Mouse (Mus musculus): ENCODE data around the gene Stx6. TPM values are rescaled to one million over a fixed set of nuclear protein-coding genes. Genes with fewer than 3 reads are reported as not detected.
A peak's percentile ranks its signal among the peaks of the same experiment; 100 is the strongest.

The Stx6 gene
- total RNA-seq, 2 experiments from 2014 or later = 47.9 to 65.0 TPM

DNA sequence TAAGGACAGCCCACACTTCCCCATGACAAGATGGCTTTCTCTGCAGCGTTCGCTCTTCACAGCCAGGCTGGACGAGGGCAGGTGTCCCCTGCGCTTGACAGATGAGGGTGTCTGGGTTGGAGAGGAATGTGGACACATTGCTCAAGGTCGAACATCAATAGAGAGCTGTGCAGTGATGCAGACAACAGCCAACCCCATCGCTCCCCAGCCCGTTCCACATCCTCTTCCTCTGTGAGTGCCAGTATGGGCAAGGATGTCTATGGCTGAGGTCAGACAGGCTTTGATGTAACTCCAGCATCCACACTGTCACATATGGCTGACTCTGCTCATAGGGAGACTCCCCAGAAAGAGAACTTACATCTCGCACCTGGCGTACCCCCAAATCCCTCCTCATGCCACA is 74.9 kb downstream of the Stx6 start:
- DNase-seq = peak; percentile 31

DNA sequence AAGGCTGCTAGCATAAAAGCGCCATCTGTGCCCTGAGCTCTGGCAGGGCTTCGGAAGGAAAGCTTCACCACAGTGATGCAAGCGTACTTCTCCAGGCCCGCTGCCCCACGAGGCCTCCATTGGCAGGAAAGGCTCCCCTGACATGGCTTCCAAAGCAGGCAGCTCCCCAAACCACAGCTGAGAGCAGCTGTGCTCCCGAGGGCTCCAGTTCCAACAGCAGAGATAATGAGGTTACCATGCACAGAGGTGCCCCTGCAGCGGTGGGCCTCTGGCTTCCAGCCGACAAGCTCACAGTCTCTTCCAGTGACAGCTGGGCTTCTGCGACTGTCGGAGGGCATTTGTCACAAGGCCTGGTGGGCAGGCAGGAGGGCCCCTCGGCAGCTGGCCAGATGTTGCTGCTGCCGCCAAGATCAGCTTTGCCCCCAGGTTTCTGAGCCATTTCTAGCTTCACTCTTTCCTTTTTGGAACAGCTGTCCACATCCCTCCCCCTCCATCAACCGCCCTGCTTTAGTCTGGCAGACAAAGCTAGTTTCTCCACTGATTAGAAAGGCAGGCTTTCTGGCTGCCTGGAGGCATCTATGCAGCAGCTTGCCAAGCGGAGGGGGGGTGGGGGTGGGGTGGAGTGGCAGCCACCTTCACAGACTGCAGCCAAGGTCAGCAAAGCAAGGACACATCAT is 75.6 kb downstream of the Stx6 start:
- peak; percentile 83 for DNase-seq

DNA sequence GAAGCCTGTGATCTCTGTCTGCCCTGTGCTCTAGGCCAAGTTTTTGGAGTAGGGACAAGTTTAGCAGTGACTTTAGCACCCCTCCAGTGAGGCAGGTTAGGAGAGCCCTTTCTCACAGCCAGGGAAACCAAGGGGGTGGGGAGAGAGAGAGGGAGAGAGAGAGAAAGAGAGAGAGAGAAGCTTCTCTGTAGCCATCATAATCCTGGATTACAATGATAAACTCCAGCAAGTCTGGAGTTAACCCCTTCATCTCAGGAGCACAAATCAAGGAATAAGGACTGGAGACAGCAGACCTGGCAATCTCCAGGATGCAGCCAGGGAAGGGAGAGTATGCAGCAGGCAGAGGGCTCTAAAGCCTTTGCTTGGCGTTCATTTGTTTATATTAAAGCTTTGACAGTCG is 77.1 kb downstream of the Stx6 start:
- DNase-seq = peak; percentile 2

DNA sequence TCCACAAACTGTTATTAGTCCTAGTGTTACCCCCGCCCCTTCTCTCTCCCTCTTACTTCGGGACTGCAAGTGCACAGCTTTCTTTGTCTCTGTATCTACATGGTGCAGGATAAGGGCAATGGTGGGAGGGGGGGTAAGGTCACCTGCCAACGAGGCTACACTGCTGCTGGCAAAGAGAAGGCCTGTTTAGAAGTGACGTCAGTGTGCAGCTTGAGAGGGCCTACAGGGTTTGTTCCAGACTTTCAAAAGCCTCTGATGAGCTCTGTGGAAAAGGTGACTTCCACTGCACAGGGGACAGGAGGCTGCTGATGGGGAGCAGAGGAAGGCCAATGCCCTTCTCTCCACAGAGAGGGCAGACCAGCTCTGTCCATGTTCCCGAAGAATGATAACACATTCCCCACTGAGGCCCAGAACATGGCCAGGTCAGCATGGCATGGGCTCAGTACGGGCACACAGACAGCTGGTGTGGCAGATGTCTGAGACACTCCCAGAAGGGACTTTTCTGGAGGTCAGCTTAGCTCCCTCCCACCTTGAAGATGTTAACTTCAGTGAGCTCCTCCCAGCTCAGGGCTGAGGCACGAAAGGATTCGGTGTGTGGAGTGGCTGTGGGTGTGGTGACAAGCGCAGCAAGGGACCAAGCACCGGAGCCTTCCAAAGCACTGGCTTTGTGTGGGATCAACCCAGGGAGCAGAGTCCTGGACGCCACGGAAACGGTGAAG is 78.0 kb downstream of the Stx6 start:
- DNase-seq = peak; percentile 20

DNA sequence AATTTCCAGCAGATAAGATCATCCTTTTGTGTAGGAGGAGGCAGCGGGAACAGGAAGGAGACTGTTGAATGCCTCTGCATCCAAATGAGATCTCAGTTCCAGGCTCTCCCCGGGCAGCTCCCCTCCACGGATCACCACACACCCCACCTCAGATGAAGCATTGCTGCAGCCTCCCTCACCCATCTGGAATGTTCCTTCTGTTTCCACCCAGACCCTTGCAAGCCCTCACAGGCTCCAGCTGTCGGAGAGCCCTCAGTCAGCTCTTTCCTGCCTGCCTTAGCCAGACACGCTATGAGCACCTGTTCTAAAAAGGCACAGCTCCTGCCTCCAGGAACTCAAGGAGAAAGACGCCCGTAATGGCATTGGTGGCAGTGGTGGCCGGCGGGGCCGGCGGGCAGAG is 78.9 kb downstream of the Stx6 start:
- DNase-seq = no peak

DNA sequence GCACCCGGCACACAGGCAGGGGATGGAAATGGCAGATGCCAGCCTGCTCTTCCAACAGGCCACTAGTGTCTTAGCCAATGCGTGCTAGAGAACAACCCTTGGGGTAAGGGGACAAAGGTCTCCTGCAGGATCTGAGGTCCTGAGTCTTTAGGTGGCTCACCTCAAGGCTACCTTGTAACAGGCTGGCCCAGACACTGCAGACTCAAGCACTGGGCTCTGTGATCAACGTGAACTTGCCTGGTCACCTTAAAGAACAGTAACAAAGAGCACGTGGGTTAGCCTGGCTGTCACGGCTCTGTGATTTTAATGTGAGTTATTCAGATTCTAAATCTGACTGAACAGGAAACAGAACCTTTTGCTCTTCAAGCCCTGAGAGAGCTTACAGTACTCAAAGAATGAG is 79.6 kb downstream of the Stx6 start:
- DNase-seq = no peak

DNA sequence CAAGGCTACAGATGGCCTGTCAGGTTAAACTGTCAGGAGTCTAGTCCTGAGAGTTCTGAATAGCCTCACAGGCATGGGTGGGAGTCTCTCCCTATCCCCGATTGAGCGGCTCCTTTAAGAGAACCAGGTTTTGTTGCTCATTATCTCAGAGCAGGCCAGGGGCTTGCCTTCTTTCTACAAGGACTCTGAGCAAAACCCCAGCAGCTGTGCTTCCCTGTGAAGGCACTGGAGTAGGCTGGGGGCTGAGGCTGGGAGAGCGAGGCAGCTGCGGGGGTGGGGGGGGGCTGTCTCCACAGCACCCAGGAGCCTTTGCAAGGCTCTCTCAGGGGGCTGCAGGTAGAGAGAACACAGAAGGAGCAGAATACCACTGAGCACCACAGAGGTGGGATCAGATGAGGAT is 80.7 kb downstream of the Stx6 start:
- DNase-seq = no peak

DNA sequence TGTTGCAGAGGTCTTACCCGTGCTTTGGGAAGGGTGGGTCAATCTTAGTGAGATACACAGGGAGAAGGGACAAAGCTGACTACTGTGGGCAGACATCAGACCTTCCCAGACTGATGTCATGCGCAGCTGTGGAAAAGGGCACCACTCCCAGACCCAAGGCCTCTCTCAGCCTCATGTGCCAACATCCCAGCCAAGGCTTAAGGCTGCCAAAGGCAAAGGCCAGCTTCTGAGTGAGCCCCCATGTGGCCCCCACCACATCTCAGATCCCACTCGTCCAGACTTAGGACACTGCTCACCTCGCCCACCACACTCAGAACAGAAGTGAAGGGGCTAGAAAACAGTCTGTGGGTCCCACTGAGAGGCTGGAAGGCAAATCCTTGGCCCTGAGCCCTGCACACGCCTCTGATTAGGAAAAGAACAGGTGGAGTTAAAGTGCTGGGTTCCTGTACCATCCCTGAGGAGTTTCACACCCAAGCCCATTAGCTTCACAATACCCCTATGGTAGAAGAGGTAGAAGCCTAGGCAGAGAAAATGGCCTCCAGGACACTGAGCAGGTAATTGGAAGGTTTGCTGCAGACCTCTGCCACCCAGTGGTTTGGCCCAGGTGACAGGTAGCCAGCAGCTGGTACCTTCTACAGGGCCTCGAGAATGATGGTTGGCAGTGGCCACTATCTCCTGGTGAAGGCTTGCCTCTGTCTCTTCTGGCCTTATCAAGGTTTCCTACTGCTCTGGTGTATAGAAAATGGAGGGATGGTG is 81.6 kb downstream of the Stx6 start:
- DNase-seq = peak; percentile 82

DNA sequence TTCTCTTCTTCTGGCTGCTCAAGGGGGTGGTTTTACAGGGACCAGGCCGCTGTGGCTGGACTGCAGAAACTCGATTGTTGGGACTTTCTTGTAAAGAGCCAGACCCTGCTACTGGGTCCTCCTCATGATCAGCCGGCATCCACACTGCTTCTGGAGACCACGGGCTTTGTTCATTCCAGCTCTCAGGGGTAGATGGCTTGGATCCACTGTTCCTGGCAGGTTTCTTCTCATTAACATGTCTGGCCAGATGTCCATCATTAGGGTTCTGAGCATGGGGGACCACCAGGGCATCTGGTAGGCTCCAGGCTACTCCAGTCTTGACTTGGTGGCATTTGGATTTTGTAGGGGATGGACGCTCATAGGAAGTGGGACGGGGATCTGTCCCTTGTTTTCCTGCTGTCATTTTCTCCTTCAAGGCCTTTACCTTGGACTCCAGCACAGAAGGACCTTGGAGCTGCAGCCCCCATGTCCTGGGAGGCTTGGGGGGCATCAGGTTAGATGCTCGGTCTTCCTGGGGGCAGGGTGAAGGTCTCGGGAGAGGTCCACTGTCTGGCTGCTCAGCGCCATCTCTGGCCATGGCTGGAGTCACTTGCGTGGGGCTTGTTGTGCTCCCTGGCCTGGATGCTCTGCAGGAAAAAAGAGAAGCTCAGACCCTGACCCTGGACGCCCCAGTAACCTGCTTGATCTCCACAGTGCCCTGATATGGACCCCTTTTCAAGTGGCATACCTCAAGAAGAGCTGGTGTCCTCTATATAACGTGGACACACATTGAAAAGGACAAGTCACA is 83.4 kb downstream of the Stx6 start:
- DNase-seq = no peak

DNA sequence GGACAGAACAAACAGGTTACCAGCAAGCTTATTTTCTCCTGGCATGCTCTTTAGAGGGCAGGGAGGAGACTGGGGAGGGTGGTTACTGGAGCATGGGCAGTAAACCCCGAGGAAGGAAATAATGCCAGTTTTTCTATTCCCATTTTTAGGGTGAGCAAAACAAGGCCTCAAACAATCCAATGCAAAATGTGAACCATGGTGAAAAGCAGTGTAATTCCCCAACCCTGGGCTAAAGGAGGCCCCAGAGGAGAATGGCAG is 83.9 kb downstream of the Stx6 start:
- no peak for DNase-seq

DNA sequence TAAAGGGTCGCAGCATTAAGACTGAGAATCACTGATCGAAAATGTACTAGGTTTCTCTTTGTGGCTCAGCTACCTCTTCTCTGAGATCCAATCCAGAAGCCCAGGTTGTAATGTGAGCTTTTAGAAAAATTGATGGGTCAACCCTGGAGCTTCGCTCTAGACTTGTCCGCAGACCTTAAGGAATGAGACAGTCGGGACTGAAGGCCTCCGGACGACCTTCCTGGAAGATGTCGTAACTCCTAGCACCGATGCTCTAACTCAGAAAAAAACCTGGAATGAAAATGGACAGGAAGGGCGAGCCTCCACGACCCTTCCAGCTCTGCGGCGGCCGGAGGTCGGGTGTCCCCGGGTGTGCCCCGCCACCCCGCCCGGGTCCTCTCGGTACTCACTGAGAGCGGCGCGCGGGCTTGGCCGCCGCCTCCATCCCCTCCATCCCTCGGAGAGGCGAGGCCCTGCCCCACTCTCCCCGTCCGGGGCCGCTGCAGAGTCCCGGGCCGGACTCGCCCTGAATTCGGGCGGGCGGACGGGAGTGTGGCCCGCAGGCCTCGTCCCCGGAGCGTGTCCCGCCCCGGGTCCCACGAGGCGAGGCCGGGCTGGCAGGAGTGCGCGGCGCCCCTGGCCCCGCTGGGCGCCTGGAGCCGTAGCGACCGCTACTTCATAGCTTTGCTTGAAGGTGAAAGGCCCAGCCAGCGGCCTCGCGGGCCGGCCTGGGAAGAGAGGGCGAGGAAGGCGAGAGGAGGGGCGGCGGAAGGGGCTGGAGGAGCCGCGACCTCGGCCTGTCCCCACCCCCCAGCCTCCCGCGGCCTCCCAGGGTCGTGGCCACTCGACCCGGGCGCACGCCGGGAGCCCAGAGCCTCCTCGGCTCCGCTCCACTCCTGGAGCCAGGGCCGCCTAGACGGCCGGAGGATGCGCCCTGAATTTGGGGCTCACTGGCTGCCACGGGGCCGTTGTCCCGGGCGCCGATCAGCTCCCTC is 85.6 kb downstream of the Stx6 start, which contains the start of gene BC034090:
Gene BC034090 (minus strand): TSS at position 648 of the 974 bp plus-strand sequence.
- DNase-seq = peak; percentile 82

DNA sequence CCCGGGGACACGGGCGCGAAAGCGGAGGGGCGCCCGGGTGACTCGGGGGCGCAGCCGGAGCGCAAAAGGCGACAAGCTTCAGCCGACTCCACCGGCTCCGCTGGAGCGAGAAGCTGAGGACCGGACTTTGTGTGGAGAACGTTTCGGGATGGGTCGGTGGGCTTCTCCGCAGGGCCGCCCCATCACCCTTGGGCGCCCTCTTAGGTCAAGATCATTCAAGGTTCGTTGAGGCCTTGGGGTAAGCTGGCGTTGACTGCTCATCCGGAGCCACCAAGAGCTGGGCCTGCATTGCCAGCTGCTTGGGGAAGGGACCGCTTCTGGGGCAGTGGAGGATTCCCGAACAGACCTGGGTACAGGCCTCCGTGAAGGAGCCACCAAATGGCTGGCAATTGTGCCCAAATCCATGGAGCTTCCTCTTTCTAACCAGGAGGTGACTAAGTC is 86.3 kb downstream of the Stx6 start:
- DNase-seq = peak; percentile 56

DNA sequence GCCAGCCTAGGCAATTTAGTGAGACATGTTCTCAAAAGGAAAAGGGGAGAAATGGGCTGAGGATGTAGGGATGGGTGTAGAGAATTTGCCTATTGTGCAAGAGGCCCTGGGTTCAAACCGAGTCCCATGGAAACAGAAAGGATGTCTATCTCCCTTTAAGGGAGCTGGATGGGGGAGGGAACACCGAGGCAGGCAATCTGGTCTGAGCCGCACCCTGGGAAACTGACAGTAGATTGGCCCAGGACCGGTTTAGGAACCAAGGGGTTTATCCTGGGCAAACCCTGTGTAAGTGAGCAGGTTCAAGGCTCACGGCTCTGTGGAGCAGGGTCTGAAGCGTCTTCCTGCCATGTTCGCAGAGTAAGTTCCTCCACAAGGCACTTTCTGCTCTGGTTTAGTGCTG is 87.0 kb downstream of the Stx6 start:
- DNase-seq = peak; percentile 20

DNA sequence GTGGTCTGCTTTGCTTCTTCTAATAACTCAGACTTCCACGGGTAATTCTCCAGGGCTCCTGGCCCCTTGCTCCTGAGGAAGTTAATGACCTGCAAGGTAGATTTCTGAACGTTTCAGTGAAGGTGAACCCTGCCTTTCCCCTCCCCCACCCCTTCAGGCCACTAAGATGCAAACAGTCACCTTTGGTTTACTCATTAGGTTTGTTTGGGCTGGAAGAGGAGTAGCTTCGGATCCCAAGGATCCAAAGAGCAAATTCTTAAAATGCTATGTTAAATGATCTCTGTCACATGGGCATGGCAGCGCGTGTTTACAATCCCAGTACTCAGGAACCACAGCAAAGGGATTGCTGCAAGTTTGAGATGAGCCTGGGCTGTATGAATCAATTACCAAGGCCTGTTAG is 88.9 kb downstream of the Stx6 start:
- no peak for DNase-seq

DNA sequence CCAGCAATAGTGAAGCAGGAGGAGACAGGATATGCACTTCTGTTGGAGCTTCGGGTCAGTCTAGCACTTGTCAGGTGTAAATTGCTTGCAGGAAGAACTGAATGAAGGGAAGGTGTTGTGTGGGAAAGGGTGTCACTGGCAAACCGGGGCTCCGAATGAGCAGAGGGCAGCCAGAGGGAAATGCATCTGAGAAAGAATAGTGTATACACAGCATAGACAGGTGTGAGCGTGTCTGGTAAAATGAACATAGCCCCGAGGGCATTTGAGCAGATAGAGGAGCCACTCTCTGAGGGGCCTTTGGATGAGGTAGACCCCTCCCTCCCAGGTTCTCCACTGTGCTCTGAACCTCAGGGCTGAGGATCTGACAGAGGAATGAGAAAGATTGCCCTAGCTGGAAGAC is 89.5 kb downstream of the Stx6 start:
- no peak for DNase-seq

DNA sequence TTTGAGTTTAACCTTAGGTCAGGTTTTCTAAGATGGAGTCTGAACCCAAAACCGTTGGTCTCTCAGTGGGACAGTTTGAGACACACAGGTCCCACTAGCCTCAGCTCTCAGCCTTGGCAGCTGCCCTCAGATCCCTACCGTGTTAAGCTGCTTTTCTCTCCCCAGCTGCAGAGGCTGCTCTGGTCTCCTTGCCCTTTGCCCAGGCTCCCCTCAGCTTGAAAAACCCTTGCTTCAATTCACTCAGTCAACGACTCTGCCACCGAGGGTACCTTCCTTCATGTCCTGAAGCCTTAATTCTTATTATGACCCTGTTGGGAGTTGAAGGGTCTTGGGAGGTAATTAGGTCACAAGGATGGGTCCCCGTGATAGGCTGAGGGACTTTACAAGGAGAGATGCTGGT is 91.4 kb downstream of the Stx6 start:
- no peak for DNase-seq

DNA sequence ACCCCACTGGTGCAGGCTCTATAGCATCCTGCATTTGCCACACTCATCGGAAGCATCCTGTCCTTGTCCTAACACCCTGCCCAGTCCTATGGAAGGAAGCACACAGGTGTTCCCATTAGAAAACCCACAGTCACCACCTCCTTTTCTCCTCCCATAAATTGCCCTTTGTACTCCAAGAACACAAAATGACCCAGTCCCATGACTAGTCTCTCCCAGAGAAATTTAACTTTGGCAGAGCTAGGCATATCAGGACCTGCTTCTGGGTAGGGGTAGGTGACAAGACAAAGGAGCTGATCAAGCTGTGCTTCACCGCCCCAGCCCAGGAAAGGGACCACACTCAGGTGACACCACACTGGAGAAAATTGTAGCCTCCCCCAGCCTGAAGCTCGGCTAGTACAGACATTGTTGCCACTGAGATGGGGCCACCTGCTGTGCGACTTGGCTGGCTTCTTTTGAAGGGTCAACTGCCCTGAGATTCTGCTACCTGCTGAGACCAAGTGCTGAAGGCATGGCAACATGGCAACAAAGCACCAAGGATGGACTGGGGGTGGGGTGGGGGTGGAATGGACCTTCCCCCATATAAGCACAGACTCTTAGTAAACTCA is 92.1 kb downstream of the Stx6 start:
- no peak for DNase-seq

DNA sequence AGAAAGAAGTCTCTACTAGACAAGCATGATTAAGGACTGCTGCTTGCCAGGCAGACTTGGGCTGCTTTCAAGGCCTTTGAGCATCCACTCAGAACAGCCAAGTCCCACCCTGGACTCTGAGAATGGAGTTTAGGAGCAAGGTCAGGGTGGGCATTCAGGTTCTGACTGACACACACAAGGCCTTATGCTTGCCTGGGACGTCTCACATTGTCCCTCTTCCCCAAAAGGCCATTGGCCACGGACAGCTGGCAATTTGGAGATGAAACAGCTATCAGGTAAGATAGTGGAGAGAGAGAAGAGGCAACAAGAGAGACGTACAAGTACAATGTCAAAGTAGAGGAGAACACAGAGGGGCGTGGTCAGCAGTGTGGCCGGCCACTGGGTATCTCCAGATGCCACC is 93.1 kb downstream of the Stx6 start:
- DNase-seq = no peak

DNA sequence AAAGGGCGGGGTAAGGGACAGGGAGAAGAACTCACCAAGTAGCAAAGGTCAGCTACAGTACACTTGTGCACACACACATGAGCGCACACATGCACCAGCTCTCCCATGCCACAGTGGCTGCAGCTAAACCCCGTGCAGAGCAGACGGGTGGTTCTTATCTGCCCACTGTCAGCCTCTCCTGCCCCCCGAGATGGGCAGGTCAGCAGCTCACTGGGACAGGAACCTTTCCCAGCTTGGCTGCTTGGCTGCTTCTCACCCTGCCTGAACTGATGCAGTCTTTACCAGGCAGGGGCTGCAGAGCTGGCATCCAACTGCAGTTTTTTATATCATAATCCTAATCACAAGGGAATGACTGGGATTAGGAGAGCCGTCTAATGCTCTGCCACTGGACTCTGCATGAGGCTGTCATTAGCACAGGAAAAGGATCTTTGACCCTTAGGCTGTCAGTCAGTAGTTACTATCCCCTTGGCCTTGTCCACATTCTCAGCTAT is 94.2 kb downstream of the Stx6 start:
- no peak for DNase-seq

DNA sequence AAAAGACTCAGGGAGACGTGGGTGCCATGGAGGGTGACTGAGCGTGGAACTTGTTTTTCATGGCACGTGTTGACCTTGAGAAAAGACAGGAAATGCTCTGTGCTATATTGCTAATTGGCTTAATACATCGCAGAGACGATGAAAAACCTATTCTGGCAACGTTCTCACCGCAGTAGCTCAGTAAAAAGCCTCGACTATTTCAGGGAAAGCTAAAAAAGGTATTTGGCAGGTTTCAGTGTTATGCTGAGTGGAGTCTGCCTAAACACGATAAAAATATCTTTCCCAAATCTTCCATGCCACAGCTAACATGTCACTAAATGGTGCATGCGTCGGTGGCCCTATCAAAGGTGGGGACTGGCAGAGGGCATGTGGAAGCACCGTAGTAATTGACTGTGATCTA is 94.6 kb downstream of the Stx6 start:
- no peak for DNase-seq

DNA sequence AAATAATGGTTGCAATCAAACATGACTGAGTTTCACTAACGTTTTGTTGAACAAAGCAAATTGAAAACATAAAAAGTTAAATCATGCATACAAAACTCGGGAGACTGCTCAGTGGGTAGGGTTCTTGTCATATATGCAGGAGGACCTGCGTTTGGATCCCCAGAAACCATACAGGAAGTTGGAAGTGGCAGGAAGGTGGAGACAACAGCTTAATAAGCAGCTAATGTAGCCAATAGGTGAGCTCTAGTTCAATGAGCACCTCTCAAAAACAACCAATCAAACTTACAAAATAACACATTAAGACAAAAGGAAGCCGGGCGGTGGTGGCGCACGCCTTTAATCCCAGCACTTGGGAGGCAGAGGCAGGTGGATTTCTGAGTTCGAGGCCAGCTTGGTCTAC is 95.8 kb downstream of the Stx6 start:
- DNase-seq = no peak

Measured in adrenal gland, postnatal 10 days (tissue).